Mouse (Mus musculus): Measurements from ENCODE around the gene Rbm38. TPM values are rescaled to one million over a fixed set of nuclear protein-coding genes. Genes with fewer than 3 reads are reported as not detected.

The Rbm38 gene
- polyA plus RNA-seq, 1 experiment = 37.9 TPM

DNA sequence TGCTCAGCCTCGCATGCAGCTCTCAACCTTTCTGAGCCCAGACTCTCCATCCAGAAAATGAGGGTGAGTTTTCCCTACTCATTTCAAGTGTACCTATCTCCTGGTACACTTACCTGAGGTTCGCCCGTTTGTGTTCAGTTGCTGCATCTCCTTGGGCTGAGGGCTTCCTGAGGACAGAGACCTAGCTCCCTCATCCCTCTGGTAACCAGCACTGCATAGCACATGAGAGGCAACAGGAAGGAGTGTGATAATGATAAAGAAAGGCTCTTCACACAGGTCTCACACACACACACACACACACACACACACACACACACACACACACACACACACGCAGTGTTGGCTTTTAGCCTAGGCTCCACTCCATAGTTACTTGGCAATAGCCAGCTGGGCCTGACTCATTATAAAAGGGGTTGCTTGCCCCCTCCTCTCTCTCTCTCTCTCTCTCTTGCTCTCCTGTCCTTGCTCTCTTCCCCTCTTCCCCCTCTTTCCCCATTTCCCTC lies 42.1 kb upstream of the Rbm38 start:
- Histone ChIP-seq H3K27me3 (replicated peaks; ENCODE audit: control insufficient read depth, insufficient read depth, low read length) (no peaks in the 10 kb centered on the region), H3K36me3 (ENCODE audit: control insufficient read depth, insufficient read depth, low read length) (no peaks in the 10 kb centered on the region), H3K4me3 (ENCODE audit: insufficient read depth, low read depth, low read length) (no peak overlapping the region), H3K27ac (ENCODE audit: insufficient read depth, low read depth, low read length) (no peak overlapping the region), H3K4me1 (ENCODE audit: control insufficient read depth, insufficient read depth, low read length) (no peaks in the 10 kb centered on the region)
- WGBS = 80% methylated on average over 4 of the region's 4 CpGs
- DNase-seq = no peak
- TF ChIP-seq POLR2A (IDR thresholded peaks at IDR 0.05; ENCODE audit: low read depth, low read length) (no peak), CTCF (conservative IDR thresholded peaks at IDR 0.05; ENCODE audit: insufficient read depth, insufficient read length, low read depth, low read length) (no peak)

GRCm38 (mm10) chr2:172979666-172980345 lies 40.5 kb upstream of the Rbm38 start:
- WGBS = 95% methylated on average over 43 of the region's 43 CpGs
- H3K27me3 ChIP-seq (replicated peaks; ENCODE audit: control insufficient read depth, insufficient read depth, low read length) = no peaks in the 10 kb centered on the region
- H3K36me3 ChIP-seq (ENCODE audit: control insufficient read depth, insufficient read depth, low read length) = no peaks in the 10 kb centered on the region
- no peak overlapping the region for H3K27ac ChIP-seq (ENCODE audit: insufficient read depth, low read depth, low read length)
- H3K4me3 ChIP-seq (ENCODE audit: insufficient read depth, low read depth, low read length) = no peak overlapping the region
- H3K4me1 ChIP-seq (ENCODE audit: control insufficient read depth, insufficient read depth, low read length) = no peaks in the 10 kb centered on the region
- DNase-seq = no peak
- TF ChIP-seq CTCF (conservative IDR thresholded peaks at IDR 0.05; ENCODE audit: insufficient read depth, insufficient read length, low read depth, low read length) (no peak), POLR2A (IDR thresholded peaks at IDR 0.05; ENCODE audit: low read depth, low read length) (no peak)

DNA sequence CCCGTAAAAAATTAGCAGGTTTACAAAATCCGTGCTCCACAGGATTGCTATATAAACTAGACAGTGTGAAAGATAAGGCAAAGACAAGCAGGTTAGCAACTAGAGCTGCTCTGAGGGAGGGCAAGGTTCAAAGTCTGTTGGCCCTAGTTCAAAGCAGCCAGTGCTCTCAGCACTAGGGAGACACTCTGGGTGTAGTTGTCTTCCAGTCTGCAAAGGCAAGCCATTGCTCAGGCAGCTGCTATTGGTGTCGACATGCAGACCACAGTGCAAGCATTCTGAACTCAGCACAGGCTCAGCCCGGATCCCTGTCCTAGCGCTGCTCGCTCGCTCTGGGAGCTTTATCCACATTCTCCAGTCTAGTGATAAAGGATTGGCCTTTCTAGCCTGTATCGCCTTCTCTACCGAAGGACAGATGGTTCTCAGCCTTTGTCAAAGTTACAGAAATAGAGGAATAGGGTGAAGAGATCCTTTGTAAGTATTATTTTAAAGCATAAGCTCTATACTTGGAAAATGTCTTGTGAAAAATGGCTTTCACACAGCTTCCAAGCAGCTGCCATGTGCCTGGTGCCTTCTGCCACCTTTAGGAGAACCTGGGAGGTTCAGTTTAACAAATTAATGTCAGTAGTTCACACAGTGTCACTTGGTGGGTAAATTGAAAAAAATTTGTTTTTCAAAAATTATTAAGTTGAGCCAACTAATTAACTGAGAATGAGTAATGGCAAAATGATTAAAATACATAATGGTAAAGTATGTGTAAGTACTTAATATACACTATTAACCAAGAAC lies 37.3 kb upstream of the Rbm38 start:
- H3K27me3 ChIP-seq (replicated peaks; ENCODE audit: control insufficient read depth, insufficient read depth, low read length) = no peaks in the 10 kb centered on the region
- H3K27ac ChIP-seq (ENCODE audit: insufficient read depth, low read depth, low read length) = peak overlapping the region; percentile 2; the same call in 1 of the 2 replicates
- WGBS = 63% methylated on average over 9 of the region's 9 CpGs
- no peaks in the 10 kb centered on the region for H3K4me1 ChIP-seq (ENCODE audit: control insufficient read depth, insufficient read depth, low read length)
- no peaks in the 10 kb centered on the region for H3K36me3 ChIP-seq (ENCODE audit: control insufficient read depth, insufficient read depth, low read length)
- TF ChIP-seq POLR2A (IDR thresholded peaks at IDR 0.05; ENCODE audit: low read depth, low read length) (no peak), CTCF (conservative IDR thresholded peaks at IDR 0.05; ENCODE audit: insufficient read depth, insufficient read length, low read depth, low read length) (peak; percentile 57)
- DNase-seq = peak; percentile 92
- H3K4me3 ChIP-seq (ENCODE audit: insufficient read depth, low read depth, low read length) = no peak overlapping the region

GRCm38 (mm10) chr2:172990161-172990560 lies 30.1 kb upstream of the Rbm38 start:
- 72% methylated on average over 6 of the region's 6 CpGs for WGBS
- H3K36me3 ChIP-seq (ENCODE audit: control insufficient read depth, insufficient read depth, low read length) = no peaks in the 10 kb centered on the region
- no peak for DNase-seq
- no peak overlapping the region for H3K4me3 ChIP-seq (ENCODE audit: insufficient read depth, low read depth, low read length)
- TF ChIP-seq CTCF (conservative IDR thresholded peaks at IDR 0.05; ENCODE audit: insufficient read depth, insufficient read length, low read depth, low read length) (no peak), POLR2A (IDR thresholded peaks at IDR 0.05; ENCODE audit: low read depth, low read length) (no peak)
- no peaks in the 10 kb centered on the region for H3K4me1 ChIP-seq (ENCODE audit: control insufficient read depth, insufficient read depth, low read length)
- no peak overlapping the region for H3K27ac ChIP-seq (ENCODE audit: insufficient read depth, low read depth, low read length)
- no peaks in the 10 kb centered on the region for H3K27me3 ChIP-seq (replicated peaks; ENCODE audit: control insufficient read depth, insufficient read depth, low read length)

DNA sequence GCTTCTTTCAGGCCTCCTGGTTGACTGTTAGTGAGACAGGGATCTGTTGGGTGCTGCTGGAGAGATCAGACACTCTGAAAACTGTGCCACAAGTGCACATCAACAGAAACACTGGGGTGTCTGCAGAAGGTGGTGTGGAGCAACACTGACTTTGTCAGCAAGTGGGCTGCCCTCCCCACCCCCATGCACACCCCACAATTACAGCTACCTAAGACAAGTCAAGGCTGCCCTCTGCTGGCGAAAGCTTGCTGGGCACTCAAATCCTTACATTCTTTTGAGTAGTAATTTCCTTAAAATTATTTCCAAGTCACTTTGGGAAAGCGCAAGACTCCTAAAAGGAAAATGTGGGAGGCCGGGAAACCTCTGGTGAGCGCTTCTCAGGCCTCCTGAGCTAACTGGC lies 24.1 kb upstream of the Rbm38 start:
- no peak overlapping the region for H3K4me3 ChIP-seq (ENCODE audit: insufficient read depth, low read depth, low read length)
- no peaks in the 10 kb centered on the region for H3K27me3 ChIP-seq (replicated peaks; ENCODE audit: control insufficient read depth, insufficient read depth, low read length)
- H3K27ac ChIP-seq (ENCODE audit: insufficient read depth, low read depth, low read length) = no peak overlapping the region
- H3K36me3 ChIP-seq (ENCODE audit: control insufficient read depth, insufficient read depth, low read length) = no peaks in the 10 kb centered on the region
- 12% methylated on average over 4 of the region's 4 CpGs for WGBS
- peak; percentile 72 for DNase-seq
- peaks cover 14% of the 10 kb centered on the region for H3K4me1 ChIP-seq (ENCODE audit: control insufficient read depth, insufficient read depth, low read length)
- TF ChIP-seq CTCF (conservative IDR thresholded peaks at IDR 0.05; ENCODE audit: insufficient read depth, insufficient read length, low read depth, low read length) (peak; percentile 88), POLR2A (IDR thresholded peaks at IDR 0.05; ENCODE audit: low read depth, low read length) (no peak)

- H3K4me3 ChIP-seq (ENCODE audit: insufficient read depth, low read depth, low read length) = no peak overlapping the region
- H3K36me3 ChIP-seq (ENCODE audit: control insufficient read depth, insufficient read depth, low read length) = no peaks in the 10 kb centered on the region
- no peak overlapping the region for H3K27ac ChIP-seq (ENCODE audit: insufficient read depth, low read depth, low read length)
- peaks cover 15% of the 10 kb centered on the region for H3K4me1 ChIP-seq (ENCODE audit: control insufficient read depth, insufficient read depth, low read length)
- 49% methylated on average over 11 of the region's 11 CpGs for WGBS
- TF ChIP-seq CTCF (conservative IDR thresholded peaks at IDR 0.05; ENCODE audit: insufficient read depth, insufficient read length, low read depth, low read length) (no peak), POLR2A (IDR thresholded peaks at IDR 0.05; ENCODE audit: low read depth, low read length) (no peak)
- no peaks in the 10 kb centered on the region for H3K27me3 ChIP-seq (replicated peaks; ENCODE audit: control insufficient read depth, insufficient read depth, low read length)
- DNase-seq = peak; percentile 67
Measured at GRCm38 (mm10) chr2:172997748-172998147, 22.6 kb upstream of the Rbm38 start.

DNA sequence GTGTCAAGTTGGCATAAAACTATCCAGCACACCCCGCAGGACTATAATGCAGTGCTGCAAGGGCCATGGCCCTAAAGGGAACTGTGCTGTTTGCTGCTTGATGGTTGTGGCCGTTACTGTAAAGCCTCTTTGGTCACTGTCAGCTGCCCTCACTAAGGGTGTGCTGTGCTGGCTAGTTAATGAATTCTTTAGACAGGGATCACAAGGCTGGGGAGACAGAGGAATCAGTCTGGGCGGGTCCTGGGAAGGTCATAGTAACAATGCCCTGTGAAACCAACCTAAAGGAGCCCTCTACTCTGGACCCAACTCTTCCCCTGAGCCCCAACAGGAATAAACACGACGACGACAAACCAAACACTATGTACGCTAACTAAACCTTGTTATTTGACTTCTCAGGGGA lies 21.8 kb upstream of the Rbm38 start:
- peak; percentile 74 for DNase-seq
- no peaks in the 10 kb centered on the region for H3K27me3 ChIP-seq (replicated peaks; ENCODE audit: control insufficient read depth, insufficient read depth, low read length)
- 53% methylated on average over 7 of the region's 7 CpGs for WGBS
- H3K27ac ChIP-seq (ENCODE audit: insufficient read depth, low read depth, low read length) = peak overlapping the region; percentile 48; the same call in 1 of the 2 replicates
- no peak overlapping the region for H3K4me3 ChIP-seq (ENCODE audit: insufficient read depth, low read depth, low read length)
- peaks cover 15% of the 10 kb centered on the region for H3K4me1 ChIP-seq (ENCODE audit: control insufficient read depth, insufficient read depth, low read length)
- TF ChIP-seq CTCF (conservative IDR thresholded peaks at IDR 0.05; ENCODE audit: insufficient read depth, insufficient read length, low read depth, low read length) (no peak), POLR2A (IDR thresholded peaks at IDR 0.05; ENCODE audit: low read depth, low read length) (no peak)
- no peaks in the 10 kb centered on the region for H3K36me3 ChIP-seq (ENCODE audit: control insufficient read depth, insufficient read depth, low read length)

All from kidney, adult 2 months (tissue).